Mouse (Mus musculus) liver, embryonic 13.5 days (tissue): ENCODE results near the gene Efna1. TPM values are rescaled to one million over a fixed set of nuclear protein-coding genes. Genes with fewer than 3 reads are reported as not detected.

Source experiments
- ATAC-seq: fragments of 200-750 bp; cut with Nextera tagmentation; 2 replicates; pipeline ENCODE4 v1.8.0; 2017; ENCODE audit warnings: low read depth, mild to moderate bottlenecking, moderate number of reproducible peaks, moderate library complexity
- DNase-seq: peaks from one replicate; pipeline ENCODE4 v3.0.0; 2022
- H3K27ac ChIP-seq: fragments of 300-500 bp; sonication (generic); 2 replicates; pipeline ENCODE4 v1.5.1; 2015; ENCODE audit warnings: moderate library complexity, mild to moderate bottlenecking, inconsistent platforms
- H3K27me3 ChIP-seq: fragments of 300-500 bp; sonication (generic); 2 replicates; pipeline ENCODE4 v1.6.1; 2015; ENCODE audit warnings: mild to moderate bottlenecking, inconsistent platforms
- H3K36me3 ChIP-seq: fragments of 300-500 bp; sonication (generic); 2 replicates; pipeline ENCODE4 v1.6.1; 2015; ENCODE audit warnings: mild to moderate bottlenecking, inconsistent platforms
- H3K4me1 ChIP-seq: fragments of 300-500 bp; sonication (generic); replicated peaks from 2 replicates; pipeline ENCODE4 v1.6.1; 2015; ENCODE audit warnings: inconsistent platforms
- H3K4me2 ChIP-seq: fragments of 300-500 bp; sonication (generic); 2 replicates; pipeline ENCODE4 v1.6.1; 2015; ENCODE audit warnings: inconsistent platforms, mild to moderate bottlenecking, moderate library complexity
- H3K4me3 ChIP-seq: fragments of 300-500 bp; sonication (generic); replicated peaks from 2 replicates; pipeline ENCODE4 v1.5.1; 2015; ENCODE audit warnings: mild to moderate bottlenecking, inconsistent platforms
- H3K9ac ChIP-seq: fragments of 300-500 bp; sonication (generic); 2 replicates; pipeline ENCODE4 v1.6.1; 2015; ENCODE audit warnings: mild to moderate bottlenecking, inconsistent platforms
- H3K9me3 ChIP-seq: fragments of 300-500 bp; sonication (generic); replicated peaks from 2 replicates; pipeline ENCODE4 v1.6.1; 2016; ENCODE audit warnings: inconsistent platforms
- WGBS: fragments of 180-500 bp; shearing (Covaris S2); methylation state at CpG from one replicate; pipeline ENCODE4 v1.1.7; 2015; ENCODE audit not compliant: insufficient replicate concordance; 5-methylcytosine and 5-hydroxymethylcytosine counted together
- polyA plus RNA-seq: library from polyadenylated mRNA; unstranded; fragments of >200 nt; fragmentation: Nextera tagmentation; extraction: Ambion mirVana; gene quantifications from 2 replicates; pipeline ENCODE4 v1.2.1, GENCODE M21; 2015

Gene Efna1
- polyA plus RNA-seq, 1 experiment from 2014 or later = 4.3 TPM

GRCm38 (mm10) chr3:89291874-89292273 is 10.9 kb upstream of the Efna1 start:
- Histone ChIP-seq H3K4me2 (no peak overlapping the region), H3K27me3 (no peaks in the 10 kb centered on the region), H3K9ac (no peak overlapping the region), H3K9me3 (no peaks in the 10 kb centered on the region), H3K36me3 (no peaks in the 10 kb centered on the region), H3K4me1 (peaks cover 9% of the 10 kb centered on the region; the same call in 1 of the 2 replicates), H3K4me3 (no peak overlapping the region), H3K27ac (no peak overlapping the region)
- ATAC-seq (no peak), DNase-seq (no peak)
- 23% methylated on average over 10 of the region's 10 CpGs for WGBS

DNA sequence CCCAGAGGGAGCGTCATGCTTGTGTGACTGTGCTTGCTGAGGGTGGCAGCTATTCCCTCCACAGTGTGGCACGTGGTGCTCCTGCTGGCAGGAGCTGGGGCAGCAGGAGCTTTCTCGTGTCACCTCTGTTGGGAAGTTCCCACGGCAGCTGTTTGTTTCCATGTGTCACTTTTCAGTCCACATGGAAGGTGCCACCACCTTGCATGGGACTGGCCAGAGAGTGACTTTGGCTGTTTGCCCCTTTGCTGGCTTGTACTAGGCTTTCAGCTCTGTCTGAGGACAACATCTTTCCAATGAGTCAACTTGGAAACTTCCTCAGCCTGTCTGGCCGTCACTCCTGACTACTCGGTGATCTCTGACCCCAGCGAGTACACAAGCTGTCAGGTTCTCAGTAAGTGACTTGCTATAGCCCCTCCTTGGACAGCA is 7.6 kb upstream of the Efna1 start:
- H3K9me3 ChIP-seq = no peaks in the 10 kb centered on the region
- H3K4me1 ChIP-seq = peaks cover 5% of the 10 kb centered on the region; the same call in 1 of the 2 replicates
- ATAC-seq (no peak), DNase-seq (no peak)
- no peak overlapping the region for H3K4me3 ChIP-seq
- 42% methylated on average over 7 of the region's 7 CpGs for WGBS
- no peak overlapping the region for H3K27ac ChIP-seq
- H3K27me3 ChIP-seq = no peaks in the 10 kb centered on the region
- no peak overlapping the region for H3K9ac ChIP-seq
- H3K4me2 ChIP-seq = no peak overlapping the region
- H3K36me3 ChIP-seq = no peaks in the 10 kb centered on the region

GRCm38 (mm10) chr3:89287286-89287685 is 6.3 kb upstream of the Efna1 start:
- Histone ChIP-seq H3K36me3 (no peaks in the 10 kb centered on the region), H3K9me3 (no peaks in the 10 kb centered on the region), H3K9ac (no peak overlapping the region), H3K4me2 (no peak overlapping the region), H3K4me1 (no peaks in the 10 kb centered on the region; the same call in 1 of the 2 replicates), H3K4me3 (no peak overlapping the region), H3K27me3 (peaks cover 7% of the 10 kb centered on the region), H3K27ac (no peak overlapping the region)
- ATAC-seq (no peak), DNase-seq (no peak)
- WGBS = 45% methylated on average over 5 of the region's 5 CpGs

GRCm38 (mm10) chr3:89285526-89285925 is 4.6 kb upstream of the Efna1 start:
- Histone ChIP-seq H3K4me1 (no peaks in the 10 kb centered on the region; the same call in none of the 2 replicates), H3K27ac (no peak overlapping the region), H3K4me3 (no peak overlapping the region), H3K9ac (no peak overlapping the region), H3K36me3 (no peaks in the 10 kb centered on the region), H3K4me2 (no peak overlapping the region), H3K9me3 (no peaks in the 10 kb centered on the region), H3K27me3 (peaks cover 24% of the 10 kb centered on the region)
- ATAC-seq (no peak), DNase-seq (no peak)
- 35% methylated on average over 2 of the region's 2 CpGs for WGBS

GRCm38 (mm10) chr3:89284261-89284660 is 3.3 kb upstream of the Efna1 start:
- Histone ChIP-seq H3K4me1 (peaks cover 9% of the 10 kb centered on the region), H3K27ac (no peak overlapping the region), H3K4me2 (no peak overlapping the region), H3K27me3 (peaks cover 37% of the 10 kb centered on the region), H3K9me3 (no peaks in the 10 kb centered on the region), H3K9ac (no peak overlapping the region), H3K4me3 (no peak overlapping the region), H3K36me3 (no peaks in the 10 kb centered on the region)
- no peak for ATAC-seq
- WGBS = 70% methylated on average over 3 of the region's 3 CpGs
- DNase-seq = no peak

DNA sequence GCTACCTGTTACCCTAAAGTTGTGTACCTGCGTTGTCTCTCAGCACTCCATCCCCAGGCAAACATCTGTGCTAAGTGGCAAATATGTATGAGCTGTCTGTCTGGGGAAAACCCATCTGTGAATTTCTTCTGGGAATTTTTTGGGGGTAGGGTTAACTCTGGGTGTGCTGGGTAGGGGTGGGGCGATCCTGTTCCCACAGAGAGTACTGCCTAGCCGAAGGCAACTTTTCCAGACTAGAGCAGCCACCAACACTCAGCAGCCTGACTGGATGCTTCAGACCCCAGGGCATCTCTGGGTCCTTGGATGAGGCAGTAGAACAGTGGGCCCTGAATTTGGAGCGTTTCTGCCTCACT is 1.3 kb upstream of the Efna1 start:
- Histone ChIP-seq H3K9ac (no peak overlapping the region), H3K27me3 (peaks cover 57% of the 10 kb centered on the region), H3K9me3 (no peaks in the 10 kb centered on the region), H3K27ac (no peak overlapping the region), H3K4me2 (no peak overlapping the region), H3K4me1 (peaks cover 14% of the 10 kb centered on the region), H3K36me3 (no peaks in the 10 kb centered on the region), H3K4me3 (no peak overlapping the region)
- no peak for DNase-seq
- ATAC-seq = no peak
- WGBS = 11% methylated on average over 4 of the region's 4 CpGs

DNA sequence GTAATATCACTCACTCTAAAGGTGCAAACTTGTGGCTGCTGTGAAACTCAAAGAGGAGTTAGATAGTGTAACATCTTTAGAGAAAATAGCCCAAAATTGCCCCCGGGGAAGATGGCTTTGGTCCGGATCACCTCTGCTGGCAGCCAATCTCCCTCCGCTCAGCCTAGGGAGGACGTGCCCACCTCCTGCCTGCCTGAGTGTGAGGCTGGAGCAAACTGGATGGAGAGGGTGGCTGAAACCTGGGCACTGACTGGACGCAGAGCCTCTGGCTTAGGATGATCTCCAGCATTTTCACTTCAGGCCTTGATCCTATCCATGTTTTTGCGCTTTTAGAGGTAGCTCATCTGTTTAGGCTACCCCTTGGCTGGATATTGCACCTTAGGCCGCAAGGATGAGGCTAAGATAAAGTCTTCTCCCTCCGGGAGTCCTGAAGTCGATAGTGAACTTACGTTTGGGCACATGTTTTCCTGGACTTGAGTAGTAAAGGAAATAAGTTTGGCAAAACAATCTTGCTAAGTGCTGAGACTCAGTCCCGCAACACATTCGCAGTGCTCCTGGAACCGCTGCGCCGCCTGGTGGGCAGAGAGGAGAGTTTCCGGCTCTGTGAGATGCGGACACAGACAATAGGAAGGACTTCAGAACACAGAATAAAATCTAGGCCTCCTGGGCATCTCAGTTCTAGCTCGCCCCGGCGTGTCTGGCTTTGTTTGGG is 793 bp upstream of the Efna1 start:
- H3K9ac ChIP-seq = no peak overlapping the region
- no peak overlapping the region for H3K27ac ChIP-seq
- H3K9me3 ChIP-seq = no peaks in the 10 kb centered on the region

DNA sequence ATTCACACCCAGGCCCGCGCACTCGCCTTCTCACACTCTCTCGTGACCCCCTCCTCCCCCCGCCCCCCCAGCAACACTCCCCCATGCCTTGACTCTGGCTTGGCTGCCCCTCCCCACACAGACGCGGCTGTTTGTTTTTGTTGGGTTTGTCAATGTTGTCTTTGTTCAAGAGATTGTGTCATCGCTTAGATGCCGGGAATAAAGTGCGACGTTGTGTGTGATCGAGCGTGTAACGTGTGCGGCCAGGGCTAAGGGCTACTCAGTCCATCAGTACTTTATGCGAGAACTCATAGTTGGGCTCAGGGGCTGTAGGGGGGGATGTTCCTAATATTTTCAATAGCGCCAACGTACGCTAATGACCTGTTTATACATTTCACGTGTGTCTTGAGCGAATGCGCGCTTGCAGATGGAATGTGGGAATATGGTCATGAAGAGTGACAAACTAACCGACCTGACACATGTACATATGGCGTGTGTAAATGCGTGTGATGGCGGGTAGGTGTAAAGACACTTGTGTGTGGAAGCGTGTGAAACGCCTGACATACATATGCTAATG is 814 bp downstream of the Efna1 start:
- H3K9ac ChIP-seq = no peak overlapping the region
- H3K27me3 ChIP-seq = peaks cover 72% of the 10 kb centered on the region
- peaks cover 17% of the 10 kb centered on the region for H3K4me1 ChIP-seq
- H3K4me2 ChIP-seq = peak overlapping the region; percentile 61
- no peaks in the 10 kb centered on the region for H3K9me3 ChIP-seq
- no peak overlapping the region for H3K27ac ChIP-seq
- peak overlapping the region; percentile 42 for H3K4me3 ChIP-seq
- no peak for ATAC-seq
- 1% methylated on average over 29 of the region's 29 CpGs for WGBS
- peaks cover 2% of the 10 kb centered on the region; the same call in 1 of the 2 replicates for H3K36me3 ChIP-seq
- DNase-seq = no peak

More for the DNA sequence above, 793 bp upstream of the Efna1 start:
- no peak for ATAC-seq
- H3K4me2 ChIP-seq = peak overlapping the region; percentile 61
- peaks cover 17% of the 10 kb centered on the region for H3K4me1 ChIP-seq
- H3K4me3 ChIP-seq = peak overlapping the region; percentile 42
- WGBS = 13% methylated on average over 20 of the region's 20 CpGs
- peak; percentile 53 for DNase-seq
- no peaks in the 10 kb centered on the region for H3K36me3 ChIP-seq
- peaks cover 62% of the 10 kb centered on the region for H3K27me3 ChIP-seq

GRCm38 (mm10) chr3:89279153-89279890 is 1.6 kb downstream of the Efna1 start:
- Histone ChIP-seq H3K4me1 (peaks cover 17% of the 10 kb centered on the region), H3K9me3 (no peaks in the 10 kb centered on the region), H3K27me3 (peaks cover 72% of the 10 kb centered on the region), H3K4me3 (peak overlapping the region; percentile 42), H3K4me2 (peak overlapping the region; percentile 61), H3K27ac (peak overlapping the region; percentile 18; the same call in 1 of the 2 replicates), H3K9ac (peak overlapping the region; percentile 56), H3K36me3 (peaks cover 3% of the 10 kb centered on the region; the same call in 1 of the 2 replicates)
- WGBS = 3% methylated on average over 35 of the region's 35 CpGs
- peak; percentile 54 for ATAC-seq
- DNase-seq = no peak

GRCm38 (mm10) chr3:89278643-89279042 is 2.3 kb downstream of the Efna1 start:
- no peak for ATAC-seq
- DNase-seq = no peak

GRCm38 (mm10) chr3:89278107-89278506 is 2.8 kb downstream of the Efna1 start:
- Histone ChIP-seq H3K27ac (no peak overlapping the region), H3K4me3 (peak overlapping the region; percentile 42), H3K4me2 (peak overlapping the region; percentile 61), H3K27me3 (peaks cover 72% of the 10 kb centered on the region), H3K36me3 (peaks cover 3% of the 10 kb centered on the region; the same call in 1 of the 2 replicates), H3K9me3 (no peaks in the 10 kb centered on the region), H3K9ac (no peak overlapping the region), H3K4me1 (peaks cover 17% of the 10 kb centered on the region)
- DNase-seq = no peak
- WGBS = 57% methylated on average over 7 of the region's 7 CpGs
- ATAC-seq = 0 out of 2 replicates have a peak, but pooled peaks have one; percentile 41

More at GRCm38 (mm10) chr3:89278643-89279042, 2.3 kb downstream of the Efna1 start:
- Histone ChIP-seq H3K4me2 (peak overlapping the region; percentile 61), H3K4me3 (peak overlapping the region; percentile 42), H3K9ac (peak overlapping the region; percentile 56), H3K4me1 (peaks cover 17% of the 10 kb centered on the region), H3K27me3 (peaks cover 72% of the 10 kb centered on the region), H3K36me3 (peaks cover 3% of the 10 kb centered on the region; the same call in 1 of the 2 replicates), H3K9me3 (no peaks in the 10 kb centered on the region), H3K27ac (no peak overlapping the region)
- 12% methylated on average over 8 of the region's 8 CpGs for WGBS
